Mouse (Mus musculus) gastrocnemius, postnatal 25 days (tissue): ENCODE measurements around the gene Kcnip3. TPM values are rescaled to one million over a fixed set of nuclear protein-coding genes. Genes with fewer than 3 reads are reported as not detected.

ENCODE experiments used
- total RNA-seq, 2 experiments: library from RNA; stranded (reverse); gene quantifications; 1 replicate in 1 of 2; 2 replicates in 1 of 2; pipeline ENCODE4 v1.2.3; 2021

Gene Kcnip3
- total RNA-seq, 2 experiments from 2014 or later: 0.28 to 0.38 TPM

Other genes with a start within 250 kb of the Kcnip3 start
- gene Dusp2, start 185.9 kb downstream of the Kcnip3 start, total RNA-seq: 1 to 10 TPM in 1 of 2 experiments, under 1 TPM in 1; 0.91 to 1.1 TPM
- not detected for gene Astl, start 183.5 kb downstream of the Kcnip3 start, total RNA-seq
- gene Adra2b, start 158.9 kb downstream of the Kcnip3 start, total RNA-seq: under 1 TPM; 0.64 to 0.67 TPM
- gene Gpat2, start 96.9 kb downstream of the Kcnip3 start, total RNA-seq: not detected
- 10 to 100 TPM; 21.5 to 21.9 TPM for gene Fahd2a, start 77.5 kb downstream of the Kcnip3 start, total RNA-seq
- gene Prom2, start 19.4 kb upstream of the Kcnip3 start, total RNA-seq: not detected
- 1 to 10 TPM; 1.7 to 2.1 TPM for gene Zfp661, start 65.0 kb upstream of the Kcnip3 start, total RNA-seq
- gene Mrps5, start 65.1 kb upstream of the Kcnip3 start, total RNA-seq: 10 to 100 TPM; 78.9 to 79.3 TPM
- gene Mal, start 134.6 kb upstream of the Kcnip3 start, total RNA-seq: 1 to 10 TPM; 4.6 to 6.1 TPM
- 1 to 10 TPM; 3.7 to 5.5 TPM for gene Mall, start 207.8 kb upstream of the Kcnip3 start, total RNA-seq